Mouse (Mus musculus): ENCODE measurements around the gene Myo3a. TPM values are rescaled to one million over a fixed set of nuclear protein-coding genes. Genes with fewer than 3 reads are reported as not detected.
A peak's percentile ranks its signal among the peaks of the same experiment; 100 is the strongest.

The Myo3a gene
- not detected in 2 replicates for polyA plus RNA-seq (2015; fragmentation: Nextera tagmentation; extraction: Ambion mirVana)

DNA sequence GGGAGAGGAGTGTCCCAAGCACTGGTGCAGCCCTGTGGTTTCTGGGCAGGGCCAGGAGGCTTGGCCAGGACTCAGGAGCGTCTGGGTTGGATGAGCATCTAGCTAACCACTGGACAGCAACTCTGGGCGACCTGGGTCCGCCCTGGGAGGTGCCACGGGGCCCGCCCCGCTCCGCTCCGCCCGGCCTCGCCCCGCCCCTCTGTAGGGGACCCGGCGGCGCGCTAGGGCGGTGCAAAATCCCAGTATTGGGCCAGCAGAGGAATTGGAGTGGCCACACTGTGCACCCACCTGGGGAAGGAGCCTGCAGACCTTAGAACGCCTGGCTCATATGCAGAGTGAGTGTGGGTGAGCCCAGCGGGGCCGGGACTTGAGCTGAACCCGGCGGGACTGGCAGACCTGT, at the start of gene Myo3a:
Gene Myo3a (plus strand): TSS at position 196 of the 400 bp plus-strand sequence.
- no peaks in the 10 kb centered on the region for H3K4me1 ChIP-seq (ENCODE audit: insufficient read depth)
- ATAC-seq (peak; percentile 29; the same call in 1 of the 2 replicates), DNase-seq (peak; percentile 13)
- no peaks in the 10 kb centered on the region for H3K27me3 ChIP-seq (ENCODE audit: insufficient read depth, low read length)
- no peaks in the 10 kb centered on the region for H3K9me3 ChIP-seq (ENCODE audit: low read length)
- WGBS (ENCODE audit: insufficient replicate concordance): 2% methylated on average over 21 of the region's 21 CpGs
- H3K27ac ChIP-seq (ENCODE audit: low read depth): no peak within 1 kb of the TSS
- no peak within 1 kb of the TSS for H3K4me2 ChIP-seq (ENCODE audit: low read depth, low read length)
- H3K4me3 ChIP-seq (ENCODE audit: low read depth, low read length): no peak within 1 kb of the TSS
- TF ChIP-seq EP300 (IDR thresholded peaks at IDR 0.05; ENCODE audit: low read depth): no peak
- TF ChIP-seq CTCF (IDR thresholded peaks at IDR 0.05; ENCODE audit: low read depth): no peak
- no peak within 1 kb of the TSS for H3K9ac ChIP-seq (replicated peaks)
- no peaks in the 10 kb centered on the region for H3K36me3 ChIP-seq (replicated peaks; ENCODE audit: insufficient read depth, low read length)

DNA sequence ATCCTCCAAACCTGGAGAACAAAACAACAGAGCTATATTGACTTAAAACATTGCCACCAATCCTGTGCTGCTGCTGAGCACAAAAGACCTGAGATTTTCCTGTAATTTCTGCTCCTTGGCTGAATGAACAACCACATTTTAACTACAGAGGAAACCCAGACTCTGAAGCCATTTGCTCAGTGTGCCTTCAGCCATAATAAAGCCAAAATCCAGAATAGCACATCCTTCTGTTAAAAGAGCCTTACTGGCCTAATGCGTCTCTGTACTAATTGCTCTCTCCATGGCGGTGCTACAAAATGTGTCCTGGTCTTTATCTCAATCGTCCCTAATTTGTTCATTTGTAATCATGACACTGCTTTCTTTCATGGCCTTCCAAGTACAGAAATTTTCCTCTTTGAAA, 23.2 kb downstream of the Myo3a start:
- ATAC-seq: no peak
- Histone ChIP-seq H3K4me1 (ENCODE audit: insufficient read depth) (no peaks in the 10 kb centered on the region), H3K4me2 (ENCODE audit: low read depth, low read length) (no peak overlapping the region), H3K36me3 (replicated peaks; ENCODE audit: insufficient read depth, low read length) (no peaks in the 10 kb centered on the region), H3K9me3 (ENCODE audit: low read length) (no peaks in the 10 kb centered on the region), H3K4me3 (ENCODE audit: low read depth, low read length) (no peak overlapping the region), H3K27me3 (ENCODE audit: insufficient read depth, low read length) (no peaks in the 10 kb centered on the region), H3K9ac (replicated peaks) (no peak overlapping the region), H3K27ac (ENCODE audit: low read depth) (no peak overlapping the region)
- TF ChIP-seq CTCF (IDR thresholded peaks at IDR 0.05; ENCODE audit: low read depth): no peak
- no peak for TF ChIP-seq EP300 (IDR thresholded peaks at IDR 0.05; ENCODE audit: low read depth)
- WGBS (ENCODE audit: insufficient replicate concordance): 81% methylated on average over 3 of the region's 3 CpGs
- no peak for DNase-seq

- WGBS (ENCODE audit: insufficient replicate concordance): 45% methylated on average over 2 of the region's 2 CpGs
- no peak for ATAC-seq
- H3K4me1 ChIP-seq (ENCODE audit: insufficient read depth): no peaks in the 10 kb centered on the region
- no peak for DNase-seq
- H3K4me3 ChIP-seq (ENCODE audit: low read depth, low read length): no peak overlapping the region
- H3K9me3 ChIP-seq (ENCODE audit: low read length): no peaks in the 10 kb centered on the region
- no peak overlapping the region for H3K27ac ChIP-seq (ENCODE audit: low read depth)
- H3K4me2 ChIP-seq (ENCODE audit: low read depth, low read length): no peak overlapping the region
- H3K9ac ChIP-seq (replicated peaks): no peak overlapping the region
- H3K27me3 ChIP-seq (ENCODE audit: insufficient read depth, low read length): no peaks in the 10 kb centered on the region
- no peaks in the 10 kb centered on the region for H3K36me3 ChIP-seq (replicated peaks; ENCODE audit: insufficient read depth, low read length)
- TF ChIP-seq CTCF (IDR thresholded peaks at IDR 0.05; ENCODE audit: low read depth) (no peak), EP300 (IDR thresholded peaks at IDR 0.05; ENCODE audit: low read depth) (no peak)
These were observed 23.7 kb downstream of the Myo3a start for GRCm38 (mm10) chr2:22251045-22251444.

GRCm38 (mm10) chr2:22255600-22255999, 28.3 kb downstream of the Myo3a start:
- no peak overlapping the region for H3K4me2 ChIP-seq (ENCODE audit: low read depth, low read length)
- no peak overlapping the region for H3K27ac ChIP-seq (ENCODE audit: low read depth)
- H3K36me3 ChIP-seq (replicated peaks; ENCODE audit: insufficient read depth, low read length): no peaks in the 10 kb centered on the region
- H3K27me3 ChIP-seq (ENCODE audit: insufficient read depth, low read length): no peaks in the 10 kb centered on the region
- no peak overlapping the region for H3K4me3 ChIP-seq (ENCODE audit: low read depth, low read length)
- no peaks in the 10 kb centered on the region for H3K9me3 ChIP-seq (ENCODE audit: low read length)
- H3K4me1 ChIP-seq (ENCODE audit: insufficient read depth): no peaks in the 10 kb centered on the region
- ATAC-seq (no peak), DNase-seq (no peak)
- TF ChIP-seq CTCF (IDR thresholded peaks at IDR 0.05; ENCODE audit: low read depth) (no peak), EP300 (IDR thresholded peaks at IDR 0.05; ENCODE audit: low read depth) (no peak)
- H3K9ac ChIP-seq (replicated peaks): no peak overlapping the region

DNA sequence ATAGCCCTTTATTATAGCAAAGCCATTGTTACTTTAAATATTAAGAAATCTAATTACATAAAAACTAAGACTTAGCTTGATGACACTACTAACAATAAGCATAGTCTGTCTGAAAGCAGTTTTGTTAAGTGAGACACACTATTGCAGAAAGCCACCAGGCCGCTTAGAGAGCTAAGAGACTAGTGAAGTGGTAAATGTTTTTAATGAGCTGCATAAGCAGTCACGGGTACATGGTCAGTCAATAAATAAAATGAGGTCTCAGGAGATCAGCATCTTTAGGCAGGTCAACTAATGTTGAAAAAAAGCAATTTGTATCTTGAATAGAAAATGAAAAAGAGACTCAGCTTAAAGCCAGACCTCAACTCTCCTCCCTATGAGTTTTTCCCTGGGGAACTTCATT, 44.3 kb downstream of the Myo3a start:
- Histone ChIP-seq H3K27ac (ENCODE audit: low read depth) (no peak overlapping the region), H3K4me2 (ENCODE audit: low read depth, low read length) (no peak overlapping the region), H3K9ac (replicated peaks) (no peak overlapping the region), H3K4me3 (ENCODE audit: low read depth, low read length) (no peak overlapping the region), H3K27me3 (ENCODE audit: insufficient read depth, low read length) (no peaks in the 10 kb centered on the region), H3K9me3 (ENCODE audit: low read length) (no peaks in the 10 kb centered on the region), H3K4me1 (ENCODE audit: insufficient read depth) (no peaks in the 10 kb centered on the region), H3K36me3 (replicated peaks; ENCODE audit: insufficient read depth, low read length) (no peaks in the 10 kb centered on the region)
- TF ChIP-seq CTCF (IDR thresholded peaks at IDR 0.05; ENCODE audit: low read depth): no peak
- TF ChIP-seq EP300 (IDR thresholded peaks at IDR 0.05; ENCODE audit: low read depth): no peak
- no peak for ATAC-seq
- no peak for DNase-seq
- 68% methylated on average over 2 of the region's 2 CpGs for WGBS (ENCODE audit: insufficient replicate concordance)

DNA sequence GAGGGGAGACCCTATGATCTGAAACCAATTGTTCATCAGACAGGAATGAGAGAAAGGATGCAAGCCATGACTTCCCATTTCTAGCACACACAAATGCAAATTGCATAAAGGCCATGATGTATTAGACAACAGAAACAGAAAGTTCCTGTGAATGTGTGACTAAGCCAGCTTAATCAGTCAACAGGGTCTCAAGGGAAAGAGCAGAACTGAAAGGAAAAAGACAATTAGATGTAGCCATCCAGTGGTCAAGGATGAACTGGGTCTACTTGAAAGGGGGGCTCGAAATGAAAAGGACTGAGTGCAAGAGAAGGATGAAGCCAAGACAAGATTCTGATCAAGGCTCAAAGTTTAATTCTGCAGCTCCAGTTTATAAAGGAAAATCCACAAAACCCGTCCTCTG, 58.1 kb downstream of the Myo3a start:
- ATAC-seq (no peak), DNase-seq (no peak)
- H3K4me3 ChIP-seq (ENCODE audit: low read depth, low read length): no peak overlapping the region
- no peaks in the 10 kb centered on the region for H3K9me3 ChIP-seq (ENCODE audit: low read length)
- TF ChIP-seq CTCF (IDR thresholded peaks at IDR 0.05; ENCODE audit: low read depth) (no peak), EP300 (IDR thresholded peaks at IDR 0.05; ENCODE audit: low read depth) (no peak)
- H3K36me3 ChIP-seq (replicated peaks; ENCODE audit: insufficient read depth, low read length): no peaks in the 10 kb centered on the region
- no peak overlapping the region for H3K27ac ChIP-seq (ENCODE audit: low read depth)
- no peak overlapping the region for H3K9ac ChIP-seq (replicated peaks)
- no peaks in the 10 kb centered on the region for H3K4me1 ChIP-seq (ENCODE audit: insufficient read depth)
- no peak overlapping the region for H3K4me2 ChIP-seq (ENCODE audit: low read depth, low read length)
- no peaks in the 10 kb centered on the region for H3K27me3 ChIP-seq (ENCODE audit: insufficient read depth, low read length)
- 42% methylated on average over 2 of the region's 2 CpGs for WGBS (ENCODE audit: insufficient replicate concordance)

DNA sequence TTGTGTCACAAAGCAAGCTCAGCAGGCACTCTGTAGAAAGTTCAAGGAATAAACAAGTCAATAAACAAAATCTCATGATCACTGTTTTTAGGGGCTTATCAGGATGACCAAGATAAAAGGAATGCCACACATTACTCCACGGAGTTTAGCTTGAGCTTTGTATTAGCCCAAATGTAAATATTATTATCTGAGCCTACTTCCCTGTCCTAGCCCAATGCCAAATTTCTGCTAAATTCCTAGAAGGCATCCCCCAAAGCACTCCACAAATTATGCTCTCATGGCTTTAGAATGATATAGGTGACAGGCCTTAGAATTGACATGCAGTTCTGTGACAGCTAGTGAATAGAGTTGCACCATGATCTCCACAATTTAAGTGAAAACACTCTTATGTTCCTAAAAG, 58.5 kb downstream of the Myo3a start:
- ATAC-seq (no peak), DNase-seq (no peak)

More for the DNA sequence above, 58.5 kb downstream of the Myo3a start:
- no peaks in the 10 kb centered on the region for H3K27me3 ChIP-seq (ENCODE audit: insufficient read depth, low read length)
- no peaks in the 10 kb centered on the region for H3K4me1 ChIP-seq (ENCODE audit: insufficient read depth)
- TF ChIP-seq EP300 (IDR thresholded peaks at IDR 0.05; ENCODE audit: low read depth) (no peak), CTCF (IDR thresholded peaks at IDR 0.05; ENCODE audit: low read depth) (no peak)
- no peak overlapping the region for H3K4me2 ChIP-seq (ENCODE audit: low read depth, low read length)
- H3K36me3 ChIP-seq (replicated peaks; ENCODE audit: insufficient read depth, low read length): no peaks in the 10 kb centered on the region
- no peak overlapping the region for H3K27ac ChIP-seq (ENCODE audit: low read depth)
- H3K9me3 ChIP-seq (ENCODE audit: low read length): no peaks in the 10 kb centered on the region
- H3K9ac ChIP-seq (replicated peaks): no peak overlapping the region
- 14% methylated on average over 1 of the region's 1 CpGs for WGBS (ENCODE audit: insufficient replicate concordance)
- H3K4me3 ChIP-seq (ENCODE audit: low read depth, low read length): no peak overlapping the region
